Mouse (Mus musculus): ENCODE results near the gene Ulk3. TPM values are rescaled to one million over a fixed set of nuclear protein-coding genes. Genes with fewer than 3 reads are reported as not detected.

Gene Ulk3
- polyA plus RNA-seq, 1 experiment from 2014 or later, result 6.4 TPM

GRCm38 (mm10) chr9:57624295-57624694, 35.0 kb downstream of the Ulk3 start:
- peaks cover 51% of the 10 kb centered on the region for H3K36me3 ChIP-seq
- H3K27ac ChIP-seq, result no peak overlapping the region
- H3K4me1 ChIP-seq, result peaks cover 20% of the 10 kb centered on the region
- H3K9me3 ChIP-seq (replicated peaks), result no peaks in the 10 kb centered on the region
- no peak overlapping the region for H3K9ac ChIP-seq
- ATAC-seq, result no peak
- WGBS (ENCODE audit: insufficient replicate concordance), result 76% methylated on average over 7 of the region's 7 CpGs
- H3K4me3 ChIP-seq, result no peak overlapping the region
- H3K4me2 ChIP-seq, result no peak overlapping the region
- H3K27me3 ChIP-seq (replicated peaks), result no peaks in the 10 kb centered on the region

GRCm38 (mm10) chr9:57625674-57626500, 36.6 kb downstream of the Ulk3 start:
- Histone ChIP-seq H3K9me3 (replicated peaks) (no peaks in the 10 kb centered on the region), H3K27me3 (replicated peaks) (no peaks in the 10 kb centered on the region), H3K9ac (no peak overlapping the region), H3K36me3 (peaks cover 67% of the 10 kb centered on the region), H3K4me2 (no peak overlapping the region), H3K4me3 (no peak overlapping the region), H3K27ac (no peak overlapping the region), H3K4me1 (peaks cover 20% of the 10 kb centered on the region)
- ATAC-seq, result no peak
- WGBS (ENCODE audit: insufficient replicate concordance), result 85% methylated on average over 15 of the region's 15 CpGs

GRCm38 (mm10) chr9:57627191-57627590, 37.9 kb downstream of the Ulk3 start:
- H3K9me3 ChIP-seq (replicated peaks), result no peaks in the 10 kb centered on the region
- no peak overlapping the region for H3K4me2 ChIP-seq
- 88% methylated on average over 17 of the region's 17 CpGs for WGBS (ENCODE audit: insufficient replicate concordance)
- H3K36me3 ChIP-seq, result peaks cover 80% of the 10 kb centered on the region
- H3K27me3 ChIP-seq (replicated peaks), result no peaks in the 10 kb centered on the region
- ATAC-seq, result no peak
- no peak overlapping the region for H3K27ac ChIP-seq
- H3K9ac ChIP-seq, result no peak overlapping the region
- peaks cover 20% of the 10 kb centered on the region for H3K4me1 ChIP-seq
- no peak overlapping the region for H3K4me3 ChIP-seq

- Histone ChIP-seq H3K4me3 (no peak overlapping the region), H3K4me2 (no peak overlapping the region), H3K9ac (no peak overlapping the region), H3K27me3 (replicated peaks) (no peaks in the 10 kb centered on the region), H3K4me1 (peaks cover 22% of the 10 kb centered on the region), H3K27ac (no peak overlapping the region), H3K9me3 (replicated peaks) (no peaks in the 10 kb centered on the region), H3K36me3 (peaks cover 87% of the 10 kb centered on the region)
- WGBS (ENCODE audit: insufficient replicate concordance), result 78% methylated on average over 11 of the region's 11 CpGs
- no peak for ATAC-seq
Measured at GRCm38 (mm10) chr9:57627892-57628291, 38.6 kb downstream of the Ulk3 start.

GRCm38 (mm10) chr9:57628717-57629116, 39.5 kb downstream of the Ulk3 start:
- no peak for ATAC-seq
- Histone ChIP-seq H3K9me3 (replicated peaks) (no peaks in the 10 kb centered on the region), H3K4me1 (peaks cover 24% of the 10 kb centered on the region), H3K27ac (no peak overlapping the region), H3K36me3 (peaks cover 95% of the 10 kb centered on the region), H3K27me3 (replicated peaks) (no peaks in the 10 kb centered on the region), H3K9ac (no peak overlapping the region), H3K4me2 (no peak overlapping the region), H3K4me3 (no peak overlapping the region)
- 82% methylated on average over 12 of the region's 12 CpGs for WGBS (ENCODE audit: insufficient replicate concordance)

- H3K36me3 ChIP-seq, result peaks cover 100% of the 10 kb centered on the region
Measured at GRCm38 (mm10) chr9:57629118-57629874, 40.0 kb downstream of the Ulk3 start.

GRCm38 (mm10) chr9:57633481-57634024, 44.3 kb downstream of the Ulk3 start:
- Histone ChIP-seq H3K27me3 (replicated peaks) (no peaks in the 10 kb centered on the region), H3K4me1 (peaks cover 53% of the 10 kb centered on the region), H3K4me2 (no peak overlapping the region), H3K9ac (no peak overlapping the region), H3K27ac (peak overlapping the region; percentile 10; the same call in 1 of the 2 replicates), H3K36me3 (peaks cover 67% of the 10 kb centered on the region), H3K9me3 (replicated peaks) (no peaks in the 10 kb centered on the region), H3K4me3 (no peak overlapping the region)
- peak; percentile 30; the same call in 1 of the 2 replicates for ATAC-seq
- 40% methylated on average over 4 of the region's 4 CpGs for WGBS (ENCODE audit: insufficient replicate concordance)

More at GRCm38 (mm10) chr9:57629118-57629874, 40.0 kb downstream of the Ulk3 start:
- H3K9me3 ChIP-seq (replicated peaks), result no peaks in the 10 kb centered on the region
- H3K4me3 ChIP-seq, result no peak overlapping the region
- 65% methylated on average over 14 of the region's 14 CpGs for WGBS (ENCODE audit: insufficient replicate concordance)
- no peak overlapping the region for H3K4me2 ChIP-seq
- H3K9ac ChIP-seq, result no peak overlapping the region
- no peak overlapping the region for H3K27ac ChIP-seq
- peak; percentile 38 for ATAC-seq
- H3K27me3 ChIP-seq (replicated peaks), result no peaks in the 10 kb centered on the region
- peaks cover 24% of the 10 kb centered on the region for H3K4me1 ChIP-seq

GRCm38 (mm10) chr9:57637272-57637671, 48.0 kb downstream of the Ulk3 start:
- WGBS (ENCODE audit: insufficient replicate concordance), result 57% methylated on average over 3 of the region's 3 CpGs
- no peak overlapping the region for H3K4me3 ChIP-seq
- peaks cover 87% of the 10 kb centered on the region for H3K4me1 ChIP-seq
- peak overlapping the region; percentile 70; the same call in 1 of the 2 replicates for H3K4me2 ChIP-seq
- H3K27ac ChIP-seq, result peak overlapping the region; percentile 96
- no peaks in the 10 kb centered on the region for H3K9me3 ChIP-seq (replicated peaks)
- H3K36me3 ChIP-seq, result peaks cover 43% of the 10 kb centered on the region
- ATAC-seq, result no peak
- no peaks in the 10 kb centered on the region for H3K27me3 ChIP-seq (replicated peaks)
- 0 out of 2 replicates have a peak overlapping the region, but pooled peaks have one; percentile 8 for H3K9ac ChIP-seq

- Histone ChIP-seq H3K36me3 (peaks cover 41% of the 10 kb centered on the region), H3K27me3 (replicated peaks) (no peaks in the 10 kb centered on the region), H3K9ac (0 out of 2 replicates have a peak overlapping the region, but pooled peaks have one; percentile 63), H3K4me1 (peaks cover 91% of the 10 kb centered on the region), H3K4me3 (0 out of 2 replicates have a peak overlapping the region, but pooled peaks have one; percentile 14), H3K9me3 (replicated peaks) (no peaks in the 10 kb centered on the region), H3K27ac (peak overlapping the region; percentile 96), H3K4me2 (peak overlapping the region; percentile 70)
- WGBS (ENCODE audit: insufficient replicate concordance), result 14% methylated on average over 6 of the region's 6 CpGs
- ATAC-seq, result no peak
Measured at GRCm38 (mm10) chr9:57637741-57638322, 48.6 kb downstream of the Ulk3 start.

- peak; percentile 87 for ATAC-seq
- Histone ChIP-seq H3K36me3 (peaks cover 30% of the 10 kb centered on the region), H3K4me2 (peak overlapping the region; percentile 70), H3K4me1 (peaks cover 91% of the 10 kb centered on the region), H3K9me3 (replicated peaks) (no peaks in the 10 kb centered on the region), H3K27ac (peak overlapping the region; percentile 96), H3K27me3 (replicated peaks) (no peaks in the 10 kb centered on the region), H3K4me3 (peak overlapping the region; percentile 14), H3K9ac (peak overlapping the region; percentile 63)
- WGBS (ENCODE audit: insufficient replicate concordance), result 23% methylated on average over 8 of the region's 8 CpGs
Measured at GRCm38 (mm10) chr9:57638651-57639459, 49.6 kb downstream of the Ulk3 start.

All from liver, embryonic 12.5 days (tissue).